Mouse (Mus musculus) adrenal gland, postnatal 14 days (tissue): Measurements from ENCODE around the gene Sostdc1. TPM values are rescaled to one million over a fixed set of nuclear protein-coding genes. Genes with fewer than 3 reads are reported as not detected.

Experiments used
- DNase-seq: peaks from one replicate; pipeline ENCODE4 v3.0.0; 2021; ENCODE audit warnings: mixed read lengths
- long read RNA-seq, 2 experiments: library from polyadenylated mRNA; stranded (forward); transcript quantifications; one replicate each; pipeline ENCODE4 v2.0.0; 2021
- total RNA-seq: library from RNA; stranded (reverse); gene quantifications from 2 replicates; pipeline ENCODE4 v1.2.3, GENCODE M21; 2021

The Sostdc1 gene
- total RNA-seq: 1.9 and 2.2 TPM in 2 replicates
- long read RNA-seq, experiment 1, partial matches to known transcripts: 0 of 2 reads
- long read RNA-seq, experiment 1, other reads (novel, unspliced or antisense): 0 of 2 reads
- long read RNA-seq, experiment 2: 0 reads

DNA sequence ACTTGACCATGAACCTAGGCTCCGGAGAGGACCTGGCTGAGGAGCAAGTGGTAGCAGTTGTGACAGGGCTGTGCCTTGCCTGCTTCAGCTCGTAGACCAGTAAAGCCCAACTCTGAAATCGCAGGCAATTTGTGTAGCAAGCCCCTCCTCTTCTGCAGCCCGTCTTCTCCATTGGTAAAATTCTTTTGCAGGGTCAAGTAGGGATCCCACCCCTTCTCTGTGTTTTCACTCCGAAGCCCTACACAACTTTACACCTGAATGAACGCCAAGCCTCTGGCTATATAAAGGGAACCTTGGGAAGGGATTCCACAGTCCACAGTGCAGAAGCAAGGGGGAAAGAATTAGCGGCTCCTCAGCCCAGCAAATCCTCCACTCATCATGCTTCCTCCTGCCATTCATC lies at the start of gene Sostdc1:
TSS of gene Sostdc1 (plus strand) at position 224 of the 400 bp plus-strand sequence.
- no peak for DNase-seq

GRCm38 (mm10) chr12:36267670-36268246 lies 46.2 kb upstream of the Sostdc1 start:
- DNase-seq: no peak

- DNase-seq: no peak
Measured at GRCm38 (mm10) chr12:36274823-36275222, 39.1 kb upstream of the Sostdc1 start.

DNA sequence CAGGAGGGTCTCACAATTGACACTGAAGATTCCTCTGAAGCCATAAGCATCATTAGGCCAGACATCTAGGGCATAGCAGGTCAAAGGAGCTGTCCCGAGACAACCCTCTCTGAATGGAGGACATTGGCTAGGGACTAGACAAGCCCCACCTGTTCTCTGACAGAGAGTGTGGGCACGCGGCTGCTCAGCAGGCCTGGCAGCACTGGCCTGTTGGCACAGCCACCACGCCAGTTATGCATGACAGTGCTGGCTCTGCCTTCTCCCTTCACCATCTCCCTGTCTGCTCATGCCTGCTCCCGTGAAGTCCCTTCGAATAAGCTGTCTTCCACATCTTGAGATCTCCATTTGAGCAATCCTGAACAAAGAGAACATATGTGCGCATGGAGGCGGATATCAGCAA lies 24.3 kb upstream of the Sostdc1 start:
- DNase-seq: no peak

- DNase-seq: no peak
Measured at GRCm38 (mm10) chr12:36290465-36290864, 23.5 kb upstream of the Sostdc1 start.

DNA sequence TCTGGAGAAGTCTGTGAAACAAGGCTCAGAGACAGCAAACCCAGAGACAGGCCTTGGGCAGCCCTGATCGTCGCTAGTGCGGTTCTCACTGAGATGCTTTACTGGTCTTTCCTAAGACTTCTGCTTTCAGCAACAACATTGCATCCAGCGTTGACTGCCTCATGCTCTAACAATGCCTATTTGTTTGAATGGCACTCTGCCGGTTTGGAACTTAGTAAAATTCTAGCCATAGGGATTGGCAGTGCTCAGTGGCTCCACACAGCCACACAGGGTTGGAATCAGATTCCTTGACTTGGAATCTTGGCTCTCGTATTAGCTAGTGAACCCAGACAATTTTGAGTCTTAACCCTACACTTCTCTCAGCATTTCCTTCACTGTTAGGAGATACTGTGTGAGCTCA lies 22.6 kb upstream of the Sostdc1 start:
- no peak for DNase-seq

GRCm38 (mm10) chr12:36302326-36302725 lies 11.6 kb upstream of the Sostdc1 start:
- DNase-seq: no peak

DNA sequence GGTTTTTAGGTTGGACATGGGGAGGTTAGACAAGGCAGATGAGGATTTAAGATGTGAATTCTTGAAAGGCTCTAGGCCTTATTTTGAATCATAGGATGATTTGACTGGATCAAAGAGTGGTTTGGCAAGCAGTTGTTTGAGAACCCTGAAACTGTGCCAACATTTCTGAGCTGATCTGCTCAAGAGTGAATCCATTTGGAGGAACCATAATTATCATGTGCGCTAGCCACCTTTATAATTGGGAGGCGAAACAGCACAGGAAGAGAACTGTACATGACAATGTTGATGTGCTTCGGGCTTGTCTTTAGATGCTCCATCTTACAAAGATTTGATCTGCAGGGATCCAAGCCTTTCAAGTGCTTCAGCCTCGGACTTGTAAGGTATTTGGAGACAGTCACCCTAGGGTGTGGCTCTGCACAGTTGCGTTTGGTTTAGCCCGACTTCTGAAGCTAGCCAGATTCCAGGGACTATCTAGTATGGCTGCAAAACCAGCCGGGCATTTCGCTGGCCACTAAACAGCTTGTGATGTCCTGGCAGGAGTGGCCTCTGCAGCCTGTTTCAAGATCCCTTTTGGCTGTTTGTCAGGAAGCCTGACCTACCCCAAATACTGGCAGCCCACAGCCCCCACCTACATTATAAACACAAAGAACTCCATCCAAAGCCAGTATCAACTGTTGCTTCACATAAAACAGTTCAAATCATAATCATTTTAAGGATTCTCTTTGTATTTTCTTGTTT lies 10.9 kb upstream of the Sostdc1 start:
- DNase-seq: no peak

DNA sequence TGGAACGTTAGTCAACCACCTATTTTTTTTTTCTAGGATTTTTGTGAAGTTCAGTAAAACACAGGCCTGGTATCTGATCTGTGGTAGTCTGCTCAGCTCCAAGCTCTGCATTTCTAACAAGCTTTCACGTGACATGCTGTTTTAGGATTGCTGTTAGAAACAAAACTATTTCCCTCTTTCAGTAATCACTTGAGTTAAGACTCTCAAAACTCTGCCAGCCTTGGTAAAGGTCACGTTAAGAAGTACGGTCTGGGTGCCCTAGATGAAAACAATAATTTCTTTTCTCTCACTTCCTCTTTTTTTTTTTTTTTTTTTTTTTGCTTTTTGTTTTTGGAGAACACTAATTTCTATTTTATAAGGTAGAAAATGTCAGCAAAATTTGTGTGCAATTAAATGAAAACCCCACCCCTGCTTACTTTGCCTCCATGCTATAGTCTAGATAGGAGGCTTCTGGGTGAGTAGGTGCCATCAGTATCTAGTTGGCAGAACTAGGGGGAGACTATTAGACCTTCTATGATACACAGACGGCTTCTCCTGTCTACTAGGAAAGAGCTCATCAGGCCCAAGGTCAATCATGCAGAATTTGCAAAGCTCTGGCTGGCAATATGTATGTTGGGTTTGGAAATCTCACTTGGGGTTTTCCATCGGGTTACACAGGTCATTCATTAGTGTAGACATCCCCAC lies 5.1 kb upstream of the Sostdc1 start:
- DNase-seq: no peak

DNA sequence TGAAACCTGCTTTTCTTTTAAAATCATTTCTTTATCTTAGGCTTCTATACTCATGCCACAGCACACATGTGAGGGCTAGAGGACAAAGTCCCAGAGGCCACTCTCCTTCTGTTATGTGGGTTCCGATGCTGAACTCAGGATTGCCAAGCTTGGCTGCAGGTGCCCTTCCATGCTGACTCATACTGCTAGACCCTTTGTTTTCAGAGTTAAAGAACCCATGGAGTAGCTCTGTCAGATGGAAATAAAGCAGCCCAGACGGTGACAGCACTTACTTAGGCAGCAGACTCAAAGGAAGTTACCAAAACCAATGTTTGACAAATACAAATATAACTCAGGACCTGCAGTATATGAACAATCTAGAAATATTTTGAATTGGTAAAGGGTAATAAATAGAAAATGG lies 924 bp upstream of the Sostdc1 start:
- DNase-seq: no peak

DNA sequence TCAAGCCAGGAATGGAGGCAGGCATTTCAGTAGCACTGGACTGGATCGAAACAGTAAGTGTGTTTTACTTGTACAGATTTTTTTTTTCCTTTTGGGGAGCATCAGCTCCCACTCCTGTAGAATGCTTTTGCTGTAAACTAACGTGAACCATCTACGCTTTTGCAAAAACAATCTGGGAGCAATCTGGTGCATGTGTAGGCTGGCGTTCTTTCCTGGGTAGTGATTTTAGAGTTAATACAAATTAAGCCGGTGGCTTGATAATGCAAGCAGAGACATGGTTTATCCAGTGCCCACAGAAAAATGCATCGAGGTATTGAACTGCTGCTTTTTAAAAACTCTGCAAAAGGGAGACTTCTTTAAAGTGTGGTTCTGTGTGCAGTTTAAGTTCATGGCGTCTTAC lies 507 bp downstream of the Sostdc1 start:
- no peak for DNase-seq

GRCm38 (mm10) chr12:36315527-36315926 lies 1.6 kb downstream of the Sostdc1 start:
- no peak for DNase-seq

GRCm38 (mm10) chr12:36316056-36316455 lies 2.1 kb downstream of the Sostdc1 start:
- DNase-seq: no peak

GRCm38 (mm10) chr12:36317036-36317819 lies 3.3 kb downstream of the Sostdc1 start:
- DNase-seq: peak; percentile 50

- no peak for DNase-seq
Measured at GRCm38 (mm10) chr12:36317820-36318135, 3.8 kb downstream of the Sostdc1 start.

- DNase-seq: no peak
Measured at GRCm38 (mm10) chr12:36326101-36326521, 12.2 kb downstream of the Sostdc1 start.

- DNase-seq: no peak
Measured at GRCm38 (mm10) chr12:36332676-36333075, 18.7 kb downstream of the Sostdc1 start.

DNA sequence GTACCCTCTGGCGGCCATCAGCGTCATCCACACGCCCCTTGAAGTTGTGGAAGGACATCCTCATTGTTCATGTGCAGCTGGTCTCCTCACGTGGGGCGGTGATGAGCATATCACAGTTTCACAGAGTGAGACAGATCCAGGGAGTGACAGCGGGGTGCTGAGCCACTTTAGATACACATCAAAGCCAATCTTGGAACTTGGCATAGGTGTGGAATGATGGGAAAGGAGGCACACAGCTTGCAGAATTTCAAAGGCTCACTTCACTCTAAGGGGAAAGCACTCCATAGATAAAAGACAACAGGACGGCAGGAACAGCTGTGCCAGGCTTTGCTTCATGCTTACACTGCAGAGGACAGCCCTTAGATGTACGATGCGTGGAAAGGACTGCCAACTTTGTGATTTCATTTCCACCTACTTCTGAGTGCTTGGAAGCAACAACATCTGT lies 19.9 kb downstream of the Sostdc1 start:
- no peak for DNase-seq

DNA sequence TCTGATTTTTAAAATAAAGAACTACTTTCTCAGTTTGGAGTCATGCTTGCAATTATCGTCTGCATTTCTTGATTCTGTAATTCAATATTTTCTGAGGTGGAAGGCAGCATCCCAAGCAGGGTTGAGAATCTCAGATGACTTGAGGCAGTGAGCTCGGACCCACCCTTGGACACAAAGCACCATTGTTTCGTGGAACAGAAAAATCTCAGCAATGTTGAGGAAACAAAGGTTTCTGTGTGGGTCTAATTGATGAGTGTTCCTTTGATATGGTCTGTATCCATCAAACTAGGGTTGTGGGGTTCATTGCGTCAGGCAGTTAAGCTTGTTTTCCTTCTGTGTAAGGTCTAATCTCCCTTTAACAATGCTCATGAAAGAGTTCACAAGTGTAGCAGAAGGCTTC lies 30.2 kb downstream of the Sostdc1 start:
- DNase-seq: no peak

GRCm38 (mm10) chr12:36360064-36360463 lies 46.1 kb downstream of the Sostdc1 start:
- DNase-seq: no peak

DNA sequence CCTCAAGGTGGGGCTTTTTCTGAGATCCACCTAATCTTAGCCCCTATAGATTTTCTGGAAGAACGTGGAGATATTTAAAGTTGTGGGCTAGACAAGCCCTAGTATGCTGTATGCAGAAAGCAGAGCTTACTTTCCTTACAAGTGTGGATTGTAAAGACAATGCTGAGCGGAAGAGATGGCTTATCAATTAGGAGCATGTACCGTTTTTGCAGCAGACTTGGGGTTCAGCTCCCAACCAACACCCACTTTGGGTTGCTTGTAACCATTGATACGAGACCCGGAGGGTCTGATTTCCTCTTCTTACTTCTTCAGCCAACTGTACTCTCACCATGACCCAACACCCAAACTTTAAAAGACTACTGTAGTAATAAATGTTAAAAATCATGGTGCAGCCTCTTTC lies 46.8 kb downstream of the Sostdc1 start:
- no peak for DNase-seq

GRCm38 (mm10) chr12:36364013-36364412 lies 50.1 kb downstream of the Sostdc1 start:
- no peak for DNase-seq
